Mouse (Mus musculus) hindbrain, embryonic 11.5 days (tissue): ENCODE data around the gene Ccdc90b. TPM values are rescaled to one million over a fixed set of nuclear protein-coding genes. Genes with fewer than 3 reads are reported as not detected.

Source experiments
- ATAC-seq: fragments of 200-750 bp; cut with Nextera tagmentation; 2 replicates; pipeline ENCODE4 v1.8.0; 2017; ENCODE audit warnings: mild to moderate bottlenecking, moderate TSS enrichment, moderate library complexity; ENCODE audit not compliant: low FRiP score
- DNase-seq: peaks from one replicate; pipeline ENCODE4 v3.0.0-alpha.2; 2015; ENCODE audit warnings: low spot score
- H3K27ac ChIP-seq: fragments of 300-500 bp; sonication (generic); 2 replicates; pipeline ENCODE4 v1.5.1; 2014; ENCODE audit warnings: mild to moderate bottlenecking, low read depth, low read length
- H3K27me3 ChIP-seq: fragments of 300-500 bp; sonication (generic); 2 replicates; pipeline ENCODE4 v1.6.1; 2014; ENCODE audit warnings: mild to moderate bottlenecking, low read length, moderate library complexity, mixed read lengths; ENCODE audit not compliant: control insufficient read depth, insufficient read depth
- H3K36me3 ChIP-seq: fragments of 300-500 bp; sonication (generic); 2 replicates; pipeline ENCODE4 v1.6.1; 2014; ENCODE audit warnings: mild to moderate bottlenecking, low read length, moderate library complexity, mixed read lengths; ENCODE audit not compliant: control insufficient read depth, insufficient read depth
- H3K4me1 ChIP-seq: fragments of 300-500 bp; sonication (generic); replicated peaks from 2 replicates; pipeline ENCODE4 v1.6.1; 2014; ENCODE audit warnings: low read length, mixed read lengths; ENCODE audit not compliant: control insufficient read depth, insufficient read depth
- H3K4me2 ChIP-seq: fragments of 300-500 bp; sonication (generic); replicated peaks from 2 replicates; pipeline ENCODE4 v1.6.1; 2014; ENCODE audit warnings: mild to moderate bottlenecking, low read depth, low read length
- H3K4me3 ChIP-seq: fragments of 300-500 bp; sonication (generic); 2 replicates; pipeline ENCODE4 v1.5.1; 2014; ENCODE audit warnings: low read depth, low read length
- H3K9ac ChIP-seq: fragments of 300-500 bp; sonication (generic); 2 replicates; pipeline ENCODE4 v1.6.1; 2014; ENCODE audit warnings: low read depth, low read length
- H3K9me3 ChIP-seq: fragments of 300-500 bp; sonication (generic); 2 replicates; pipeline ENCODE4 v1.6.1; 2016; ENCODE audit warnings: low read length; ENCODE audit not compliant: control insufficient read depth
- WGBS: fragments of 180-500 bp; shearing (Covaris S2); extraction: QIAGEN DNeasy Blood & Tissue Kit; methylation state at CpG from one replicate; pipeline ENCODE4 v1.1.7; 2014; 5-methylcytosine and 5-hydroxymethylcytosine counted together
- polyA plus RNA-seq: library from polyadenylated mRNA; unstranded; fragments of >200 nt; fragmentation: Nextera tagmentation; extraction: Ambion mirVana; gene quantifications from 2 replicates; pipeline ENCODE4 v1.2.1, GENCODE M21; 2014

Gene Ccdc90b
- polyA plus RNA-seq, 1 experiment from 2014 or later: 82.4 TPM

DNA sequence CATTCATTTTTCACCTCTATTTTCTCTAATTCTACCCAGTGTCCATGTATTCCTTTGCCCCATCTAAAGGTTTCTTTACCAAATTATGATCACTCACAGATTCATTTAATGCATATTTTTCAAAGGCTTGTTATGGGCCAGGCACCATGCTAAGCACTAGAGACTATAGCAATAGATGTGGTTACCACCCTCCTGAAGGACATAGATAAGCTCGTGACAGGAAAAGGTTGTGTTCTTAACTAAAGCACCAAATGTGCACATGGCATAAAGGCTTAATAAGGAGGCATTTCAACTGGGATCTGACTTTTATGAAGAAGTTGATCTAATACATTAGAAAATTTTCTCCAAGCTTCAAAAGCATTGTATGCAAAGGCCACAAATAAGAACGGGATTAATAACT, 2.2 kb upstream of the Ccdc90b start:
- Histone ChIP-seq H3K4me2 (no peak overlapping the region), H3K9ac (no peak overlapping the region), H3K4me3 (no peak overlapping the region), H3K27ac (no peak overlapping the region), H3K9me3 (no peaks in the 10 kb centered on the region), H3K27me3 (no peaks in the 10 kb centered on the region), H3K36me3 (no peaks in the 10 kb centered on the region), H3K4me1 (no peaks in the 10 kb centered on the region)
- DNase-seq (no peak), ATAC-seq (no peak)
- WGBS: 88% methylated on average over 2 of the region's 2 CpGs

DNA sequence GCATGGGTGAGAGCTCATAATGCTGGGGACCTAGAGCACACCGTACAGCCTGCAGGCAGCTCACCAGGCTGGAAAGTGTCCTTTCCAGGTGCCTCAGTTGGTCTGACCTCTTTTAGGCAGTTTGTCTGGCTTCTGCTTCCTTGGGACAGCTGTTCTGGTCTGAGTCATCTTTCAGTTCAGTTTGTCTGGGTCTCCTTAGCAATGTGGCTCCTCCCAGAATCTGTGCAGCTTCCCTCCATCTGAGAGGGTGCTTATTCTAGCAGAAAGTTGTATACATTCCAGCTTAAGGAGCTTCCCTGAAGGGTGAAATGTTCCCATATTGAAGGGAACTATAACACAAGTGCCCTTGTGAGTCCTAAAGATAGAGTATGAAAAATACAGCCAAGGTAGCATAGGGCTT, 5.8 kb downstream of the Ccdc90b start:
- WGBS: 96% methylated on average over 1 of the region's 1 CpGs
- Histone ChIP-seq H3K36me3 (no peaks in the 10 kb centered on the region), H3K4me3 (no peak overlapping the region), H3K4me2 (no peak overlapping the region), H3K27ac (no peak overlapping the region), H3K9me3 (no peaks in the 10 kb centered on the region), H3K4me1 (no peaks in the 10 kb centered on the region), H3K9ac (no peak overlapping the region), H3K27me3 (no peaks in the 10 kb centered on the region)
- DNase-seq (no peak), ATAC-seq (no peak)

DNA sequence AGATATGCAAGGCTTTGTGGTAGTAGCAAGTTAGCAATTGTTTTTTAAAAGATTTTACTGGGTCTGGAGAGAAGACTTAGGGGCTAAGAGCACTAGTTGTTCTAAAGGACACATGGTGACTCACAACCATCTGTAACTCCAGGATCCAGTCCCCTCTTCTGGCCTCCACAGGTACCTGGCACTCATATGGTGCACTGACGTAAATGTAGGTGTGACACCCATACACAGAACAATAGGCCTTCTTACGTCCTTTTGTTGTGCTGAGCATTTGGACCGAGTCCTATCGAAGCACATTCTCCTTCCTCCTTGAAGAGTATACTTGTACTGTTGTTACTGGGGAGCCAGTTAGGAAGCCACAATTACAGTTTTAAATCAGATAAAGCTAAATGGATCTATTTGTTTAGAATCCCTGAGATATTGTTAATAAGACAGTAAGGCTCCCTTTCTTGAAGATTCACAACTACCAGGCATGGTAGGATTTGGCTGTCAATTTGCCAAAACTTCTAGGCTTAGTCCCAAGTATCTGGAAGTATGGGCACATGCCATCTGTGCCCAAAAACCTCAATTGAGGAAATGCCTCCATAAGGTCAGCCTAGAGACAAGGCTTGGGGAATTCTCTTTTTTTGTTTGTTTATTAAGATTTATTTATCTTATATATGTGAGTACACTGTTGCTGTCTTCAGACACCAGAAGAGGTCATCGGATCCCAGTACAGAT, 19.7 kb downstream of the Ccdc90b start:
- Histone ChIP-seq H3K4me3 (no peak overlapping the region), H3K9me3 (no peaks in the 10 kb centered on the region)
- WGBS: 88% methylated on average over 5 of the region's 5 CpGs

DNA sequence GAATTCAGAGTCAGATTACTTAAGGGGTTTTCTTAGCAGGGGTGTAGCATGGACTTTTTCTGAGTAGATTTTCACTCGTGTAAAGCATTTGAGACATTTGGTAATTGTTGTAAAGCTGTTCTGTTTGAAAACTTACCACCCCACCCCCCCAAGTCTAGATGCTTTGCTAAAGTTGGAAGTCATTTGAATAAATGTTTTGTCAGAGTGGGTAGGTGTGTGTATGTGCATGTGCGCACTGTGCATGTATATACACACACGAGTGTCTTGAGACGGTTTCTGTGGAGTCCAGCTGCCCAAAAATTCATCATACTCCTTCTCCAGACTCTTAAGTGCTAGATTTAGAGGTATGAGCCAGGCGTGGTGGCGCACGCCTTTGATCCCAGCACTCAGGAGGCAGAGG, 22.6 kb downstream of the Ccdc90b start:
- Histone ChIP-seq H3K9ac (no peak overlapping the region), H3K27me3 (no peaks in the 10 kb centered on the region), H3K4me2 (no peak overlapping the region), H3K4me3 (no peak overlapping the region), H3K4me1 (no peaks in the 10 kb centered on the region), H3K36me3 (0 out of 2 replicates have a peak, but pooled peaks cover 3% of the 10 kb centered on the region), H3K27ac (no peak overlapping the region), H3K9me3 (no peaks in the 10 kb centered on the region)
- no peak for DNase-seq
- WGBS: 92% methylated on average over 7 of the region's 7 CpGs
- no peak for ATAC-seq

More for the DNA sequence above, 19.7 kb downstream of the Ccdc90b start:
- no peak overlapping the region for H3K4me2 ChIP-seq
- no peaks in the 10 kb centered on the region for H3K4me1 ChIP-seq
- 0 out of 2 replicates have a peak, but pooled peaks cover 3% of the 10 kb centered on the region for H3K36me3 ChIP-seq
- DNase-seq (no peak), ATAC-seq (no peak)
- H3K9ac ChIP-seq: no peak overlapping the region
- H3K27ac ChIP-seq: no peak overlapping the region
- no peaks in the 10 kb centered on the region for H3K27me3 ChIP-seq

DNA sequence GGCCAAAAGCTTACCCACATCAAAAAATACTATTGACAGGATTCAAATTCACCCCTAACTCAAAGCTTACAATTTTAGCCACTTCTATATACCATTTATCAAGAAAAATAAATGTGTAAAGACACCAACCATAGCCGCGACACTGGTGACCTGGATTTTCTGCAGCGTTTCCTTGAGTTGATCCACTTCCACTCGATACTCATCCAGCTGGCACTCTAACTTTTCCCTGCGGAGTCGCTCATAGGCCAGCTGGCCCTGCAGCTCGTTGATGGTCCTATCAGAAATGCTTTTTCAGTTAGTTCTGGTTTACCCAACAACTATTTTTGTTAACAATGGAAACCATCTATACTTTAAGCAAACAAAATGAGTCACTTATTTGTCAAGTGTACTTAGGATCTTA, 29.0 kb downstream of the Ccdc90b start:
- H3K4me1 ChIP-seq: no peaks in the 10 kb centered on the region
- no peak overlapping the region for H3K4me2 ChIP-seq
- no peak for DNase-seq
- no peak overlapping the region for H3K9ac ChIP-seq
- ATAC-seq: no peak
- 89% methylated on average over 7 of the region's 7 CpGs for WGBS
- no peaks in the 10 kb centered on the region for H3K27me3 ChIP-seq
- no peaks in the 10 kb centered on the region for H3K36me3 ChIP-seq
- no peak overlapping the region for H3K27ac ChIP-seq
- H3K4me3 ChIP-seq: no peak overlapping the region
- no peaks in the 10 kb centered on the region for H3K9me3 ChIP-seq

DNA sequence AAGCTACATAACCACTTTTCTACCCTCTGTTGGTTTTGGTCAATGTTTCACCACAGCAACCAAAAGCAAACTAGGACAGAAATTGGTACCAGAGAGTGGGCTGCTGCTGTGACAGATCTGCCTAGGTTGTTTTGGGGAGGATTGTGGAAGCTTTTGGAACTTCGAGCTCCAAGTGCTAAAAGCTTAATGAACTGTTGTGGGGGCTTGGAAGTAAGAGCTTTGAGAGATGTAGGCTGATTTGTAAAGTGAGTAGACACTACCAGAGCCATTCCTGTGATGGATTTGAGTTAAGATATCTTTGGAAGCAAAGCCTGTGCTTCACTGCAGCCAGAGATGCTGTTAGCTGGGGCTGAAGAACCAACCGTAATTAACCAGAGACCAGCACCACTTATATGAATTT, 29.9 kb downstream of the Ccdc90b start:
- DNase-seq: no peak
- WGBS: 88% methylated on average over 2 of the region's 2 CpGs
- H3K4me3 ChIP-seq: no peak overlapping the region
- no peaks in the 10 kb centered on the region for H3K4me1 ChIP-seq
- H3K9ac ChIP-seq: no peak overlapping the region
- H3K27ac ChIP-seq: no peak overlapping the region
- ATAC-seq: no peak
- H3K27me3 ChIP-seq: no peaks in the 10 kb centered on the region
- H3K4me2 ChIP-seq: no peak overlapping the region
- H3K36me3 ChIP-seq: no peaks in the 10 kb centered on the region
- H3K9me3 ChIP-seq: no peaks in the 10 kb centered on the region

DNA sequence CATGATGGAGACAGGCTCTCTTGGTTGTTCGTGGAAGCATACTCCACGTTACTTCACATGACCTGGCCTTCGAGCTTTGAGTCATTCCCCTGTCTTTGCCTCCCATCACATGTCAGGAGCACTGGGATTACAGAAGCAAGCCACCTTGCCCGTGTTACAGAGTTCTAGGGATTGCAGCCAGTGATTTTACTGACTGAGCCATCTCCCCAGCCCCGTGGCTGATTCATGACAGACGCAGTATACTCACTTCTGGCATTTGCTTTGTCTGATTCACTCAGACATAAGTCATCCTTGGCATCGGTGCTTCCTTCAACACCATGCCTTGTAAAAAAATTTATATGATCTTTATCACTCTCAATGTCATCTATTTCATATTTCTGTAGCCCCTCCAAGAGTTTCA, 44.0 kb downstream of the Ccdc90b start:
- Histone ChIP-seq H3K9me3 (no peaks in the 10 kb centered on the region), H3K4me2 (no peak overlapping the region), H3K27me3 (no peaks in the 10 kb centered on the region), H3K4me1 (no peaks in the 10 kb centered on the region), H3K9ac (no peak overlapping the region), H3K4me3 (no peak overlapping the region), H3K36me3 (no peaks in the 10 kb centered on the region), H3K27ac (no peak overlapping the region)
- ATAC-seq (no peak), DNase-seq (no peak)
- 92% methylated on average over 7 of the region's 7 CpGs for WGBS

DNA sequence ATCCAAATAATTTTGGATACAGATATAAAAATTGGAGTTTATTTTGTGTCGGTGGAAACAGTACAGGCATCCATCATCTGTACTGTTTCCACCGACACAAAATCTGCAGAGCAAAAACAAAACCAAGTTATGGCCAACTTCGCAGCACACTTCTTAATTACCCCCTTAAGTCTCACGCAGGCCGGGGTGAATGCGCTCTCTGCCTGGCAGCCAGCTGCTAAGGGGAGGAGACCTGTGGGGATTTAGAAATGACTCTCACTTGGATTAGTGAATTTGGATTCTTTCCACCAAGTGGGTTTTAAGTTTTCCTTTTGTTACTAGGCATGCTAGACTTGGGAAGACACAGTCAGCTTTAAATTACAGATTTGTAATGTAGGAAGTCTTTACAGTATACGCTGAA, 49.9 kb downstream of the Ccdc90b start:
- DNase-seq (no peak), ATAC-seq (no peak)
- WGBS: 82% methylated on average over 7 of the region's 7 CpGs

DNA sequence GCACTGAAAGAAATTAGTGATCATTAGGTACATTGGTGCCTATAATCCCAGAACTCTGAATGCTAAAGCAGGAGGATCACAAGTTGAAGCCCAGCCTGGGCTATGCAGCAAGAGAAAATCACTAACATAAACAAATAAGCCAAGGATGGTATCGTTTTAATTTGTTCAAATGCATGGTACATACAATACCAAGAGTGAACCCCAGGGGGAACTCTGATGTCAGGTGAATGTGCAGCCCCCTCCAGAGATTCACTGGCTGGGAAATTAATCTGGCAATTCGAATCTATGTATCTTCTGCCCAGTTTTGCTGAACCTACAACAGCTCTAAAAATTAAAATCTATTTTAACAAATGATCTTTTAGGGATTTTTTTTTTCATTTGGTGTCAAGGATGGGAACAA, 63.5 kb downstream of the Ccdc90b start:
- ATAC-seq (no peak), DNase-seq (no peak)
- no peaks in the 10 kb centered on the region for H3K9me3 ChIP-seq
- WGBS: 61% methylated on average over 2 of the region's 2 CpGs
- H3K9ac ChIP-seq: no peak overlapping the region
- no peaks in the 10 kb centered on the region for H3K4me1 ChIP-seq
- no peak overlapping the region for H3K27ac ChIP-seq
- no peak overlapping the region for H3K4me2 ChIP-seq
- H3K4me3 ChIP-seq: no peak overlapping the region
- no peaks in the 10 kb centered on the region for H3K27me3 ChIP-seq
- H3K36me3 ChIP-seq: no peaks in the 10 kb centered on the region

More for the DNA sequence above, 49.9 kb downstream of the Ccdc90b start:
- no peaks in the 10 kb centered on the region for H3K9me3 ChIP-seq
- H3K36me3 ChIP-seq: no peaks in the 10 kb centered on the region
- no peak overlapping the region for H3K4me2 ChIP-seq
- no peak overlapping the region for H3K4me3 ChIP-seq
- H3K4me1 ChIP-seq: no peaks in the 10 kb centered on the region
- H3K27ac ChIP-seq: no peak overlapping the region
- no peaks in the 10 kb centered on the region for H3K27me3 ChIP-seq
- H3K9ac ChIP-seq: no peak overlapping the region
